Mouse (Mus musculus) gastrocnemius, postnatal 10 days (tissue): ENCODE data around the gene Zfp804b. TPM values are rescaled to one million over a fixed set of nuclear protein-coding genes. Genes with fewer than 3 reads are reported as not detected.
"Not testable (repeated sequence)": the region's sequence is repeated elsewhere in the genome, so short reads cannot be mapped to it uniquely, and the experiment has no call there.

ENCODE experiments used
- DNase-seq: peaks from one replicate; pipeline ENCODE4 v3.0.0; 2021; ENCODE audit warnings: mixed read lengths
- long read RNA-seq, 2 experiments: library from polyadenylated mRNA; stranded (forward); transcript quantifications; one replicate each; pipeline ENCODE4 v2.0.0; 2021
- total RNA-seq, 2 experiments: library from RNA; stranded (reverse); gene quantifications; 2 replicates each; pipeline ENCODE4 v1.2.3; 2021

Gene Zfp804b
- under 1 TPM; 0.09 to 0.14 TPM for total RNA-seq
- long read RNA-seq, experiment 1, partial matches to known transcripts = 0 of 1 reads
- long read RNA-seq, experiment 1, other reads (novel, unspliced or antisense) = 1 of 1 reads
- long read RNA-seq, experiment 2 = 0 reads

DNA sequence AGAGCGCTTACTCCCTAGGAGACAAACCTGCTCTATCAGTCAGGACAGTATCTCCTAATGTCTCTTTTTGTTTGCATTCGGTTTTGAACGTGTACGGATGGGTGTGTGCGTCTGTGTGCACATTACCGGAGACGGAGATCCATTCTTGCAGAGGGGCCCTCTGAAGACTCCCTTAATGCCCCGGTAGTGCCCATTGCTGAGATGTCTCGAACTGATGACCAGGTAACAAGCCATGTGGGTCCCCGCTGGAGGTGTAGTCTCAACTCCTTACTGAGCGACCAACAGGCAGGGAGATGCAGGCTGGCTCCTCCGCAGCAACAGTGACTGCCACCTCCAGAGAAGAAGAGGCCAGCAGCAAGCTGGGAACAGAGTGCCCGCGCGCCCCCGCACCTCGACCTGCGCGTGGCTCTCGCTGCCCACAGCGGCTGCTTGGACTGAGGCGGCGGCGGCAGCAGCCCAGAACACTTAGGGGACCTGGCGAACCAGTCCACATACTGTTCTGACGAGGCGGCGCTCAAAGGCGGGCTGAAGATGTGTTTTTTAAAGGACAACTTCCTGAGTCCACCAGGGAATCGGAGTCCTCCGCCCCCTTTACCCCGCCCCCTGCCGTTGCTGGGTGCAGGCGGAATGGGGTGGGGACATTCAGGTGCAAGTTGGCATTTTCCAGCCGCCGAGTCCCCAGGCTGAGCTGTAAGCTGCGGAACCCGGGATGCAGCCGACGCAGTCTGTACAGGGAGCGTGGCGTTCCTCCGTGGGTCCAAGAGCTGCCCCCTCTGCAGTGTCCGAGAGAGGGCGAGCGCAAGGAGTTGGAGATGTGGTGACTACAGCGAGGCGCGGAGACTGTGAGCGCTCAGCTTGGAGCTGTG is at the start of gene Zfp804b:
Zfp804b (minus strand) TSS at position 612 of the 866 bp plus-strand sequence.
- peak; percentile 38 for DNase-seq

DNA sequence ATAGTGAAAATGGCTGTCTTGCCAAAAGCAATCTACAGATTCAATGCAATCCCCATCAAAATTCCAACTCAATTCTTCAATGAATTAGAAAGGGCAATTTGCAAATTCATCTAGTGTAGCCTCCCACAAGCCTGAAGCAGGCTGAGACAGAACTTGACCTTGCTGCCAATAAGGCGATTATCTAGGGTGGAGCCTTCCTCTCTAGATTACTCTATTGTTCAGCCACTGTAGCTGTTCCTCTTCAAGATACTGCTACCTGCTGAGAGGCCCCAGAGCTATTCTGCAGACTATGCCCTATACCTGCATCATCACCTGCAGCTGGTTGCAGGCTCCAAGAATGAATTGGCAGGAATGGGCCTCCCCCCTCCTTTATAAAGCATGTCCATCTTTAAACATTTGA is 20.1 kb upstream of the Zfp804b start:
- DNase-seq = not testable (repeated sequence)

DNA sequence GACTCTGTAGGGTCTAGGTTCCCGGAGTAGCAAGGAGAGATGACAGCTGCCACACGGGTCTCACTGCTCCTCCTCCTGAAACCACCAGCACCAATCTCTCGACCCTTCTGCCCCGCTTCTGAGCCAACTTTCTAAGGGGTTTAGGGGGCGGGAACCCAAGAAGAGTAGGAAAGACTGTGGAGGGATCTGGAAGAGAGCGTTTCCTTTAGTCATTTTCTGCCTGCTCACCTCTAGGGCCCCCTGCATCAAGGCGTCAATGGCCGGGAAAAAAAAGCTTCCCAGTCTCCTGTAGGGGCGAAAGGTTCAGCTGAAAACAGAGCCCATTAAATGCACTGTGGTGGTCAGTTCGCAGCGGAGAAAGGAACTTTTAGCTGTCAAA is 444 bp upstream of the Zfp804b start:
- DNase-seq = no peak

DNA sequence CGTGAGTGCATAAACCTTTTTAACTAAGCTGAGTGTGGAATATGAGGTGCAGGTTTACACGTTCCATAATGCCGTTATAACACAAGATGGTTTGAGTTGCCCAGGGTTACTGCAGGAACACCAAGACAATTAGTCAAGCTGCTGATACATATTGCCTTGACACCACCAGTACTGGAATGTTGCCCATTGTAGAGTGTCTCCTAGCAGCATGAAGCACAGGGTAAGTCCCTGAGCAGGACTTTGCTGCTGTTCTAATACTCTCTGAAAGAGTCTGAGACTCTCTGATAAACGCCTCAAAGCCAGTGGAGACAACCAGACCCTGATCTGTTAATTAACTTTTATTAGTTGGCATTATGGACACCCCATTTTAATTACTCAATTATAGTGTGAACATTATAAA is 19.0 kb downstream of the Zfp804b start:
- no peak for DNase-seq

DNA sequence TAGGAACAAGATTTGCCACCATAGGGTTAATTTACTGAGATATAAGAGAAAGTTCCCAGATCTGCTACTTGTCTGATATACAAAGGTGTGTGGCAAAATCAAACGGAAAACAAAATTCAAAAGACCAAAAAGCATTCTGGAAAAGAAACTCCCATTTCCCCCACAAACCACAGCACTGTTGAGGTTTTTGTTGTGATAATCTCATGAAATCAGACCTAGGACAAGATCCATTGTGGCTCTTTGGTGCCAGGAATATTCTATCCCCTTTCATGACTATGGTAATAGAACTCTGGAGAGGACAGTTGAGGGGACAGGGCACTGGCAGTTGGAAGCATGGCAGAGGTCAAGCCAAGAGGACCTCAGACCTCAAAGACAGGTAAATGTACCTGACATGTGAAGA is 40.7 kb downstream of the Zfp804b start, which contains the start of gene Tex47:
Tex47 (plus strand) TSS at position 301 of the 400 bp plus-strand sequence.
- no peak for DNase-seq

DNA sequence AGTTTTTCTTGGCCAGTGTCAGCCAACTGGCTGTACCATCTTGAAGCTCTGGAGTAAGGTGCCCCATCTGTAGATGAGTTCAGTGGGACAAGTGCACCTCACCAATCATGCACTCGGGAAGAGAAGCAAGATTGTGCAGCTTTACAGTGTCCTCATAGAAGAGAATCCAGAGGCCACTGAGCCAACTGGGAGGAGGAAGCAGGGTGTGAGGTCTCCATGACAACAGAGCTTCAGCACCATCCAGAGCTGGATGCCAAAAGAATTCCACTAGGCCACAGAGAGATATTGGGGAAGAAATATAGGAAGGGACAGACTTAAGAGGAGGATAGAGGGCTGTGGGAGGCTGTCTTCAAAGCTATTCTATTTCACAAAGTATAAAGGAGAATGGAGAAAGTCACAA is 41.6 kb downstream of the Zfp804b start:
- no peak for DNase-seq

DNA sequence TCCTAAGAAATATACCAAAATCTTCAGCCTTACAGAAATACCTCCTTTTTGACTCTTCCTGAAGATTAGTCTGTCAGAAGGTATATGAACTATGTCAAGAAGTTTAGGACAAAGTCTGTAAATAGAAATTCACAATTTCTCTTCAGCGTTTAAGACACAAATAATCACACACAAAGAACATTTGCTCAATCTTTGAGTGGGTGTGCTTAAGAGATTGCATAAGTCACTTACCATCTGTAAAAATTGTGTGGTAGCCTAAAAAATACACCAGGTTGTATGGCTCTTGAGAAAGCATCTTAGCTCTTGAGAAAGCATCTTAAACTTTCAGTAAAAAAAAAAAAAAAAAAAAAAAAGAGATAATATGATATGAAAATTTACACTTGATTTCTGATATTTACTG is 60.2 kb downstream of the Zfp804b start:
- no peak for DNase-seq

DNA sequence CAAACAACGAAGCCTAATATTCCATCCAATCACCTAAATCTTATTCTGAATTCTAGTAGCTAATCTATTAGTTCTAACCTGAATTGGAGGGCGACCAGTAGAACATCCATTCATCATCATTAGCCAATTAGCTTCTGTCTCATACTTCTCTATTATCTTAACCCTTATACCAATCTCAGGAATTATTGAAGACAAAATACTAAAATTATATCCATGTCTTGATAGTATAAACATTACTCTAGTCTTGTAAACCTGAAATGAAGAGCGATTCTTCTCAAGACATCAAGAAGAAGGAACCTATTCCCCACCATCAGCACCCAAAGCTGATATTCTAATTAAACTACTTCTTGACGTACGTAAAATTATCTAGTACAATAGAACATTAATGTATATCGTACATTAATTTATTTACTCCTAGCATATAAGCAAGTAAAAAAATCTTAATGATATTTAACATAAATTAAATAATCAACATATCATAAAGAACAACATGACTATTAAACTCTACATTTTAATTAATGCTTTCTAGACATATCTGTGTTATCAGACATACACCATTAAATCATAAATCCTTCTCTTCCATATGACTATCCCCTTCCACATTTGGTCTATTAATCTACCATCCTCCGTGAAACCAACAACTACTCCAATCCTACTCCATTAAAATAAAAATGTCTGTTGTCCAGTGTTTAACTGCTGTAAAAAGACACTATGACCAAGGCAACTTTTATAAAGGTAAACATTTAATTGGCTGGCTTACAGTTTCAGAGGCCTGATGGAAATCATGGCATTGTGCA is 67.7 kb downstream of the Zfp804b start:
- DNase-seq = no peak

DNA sequence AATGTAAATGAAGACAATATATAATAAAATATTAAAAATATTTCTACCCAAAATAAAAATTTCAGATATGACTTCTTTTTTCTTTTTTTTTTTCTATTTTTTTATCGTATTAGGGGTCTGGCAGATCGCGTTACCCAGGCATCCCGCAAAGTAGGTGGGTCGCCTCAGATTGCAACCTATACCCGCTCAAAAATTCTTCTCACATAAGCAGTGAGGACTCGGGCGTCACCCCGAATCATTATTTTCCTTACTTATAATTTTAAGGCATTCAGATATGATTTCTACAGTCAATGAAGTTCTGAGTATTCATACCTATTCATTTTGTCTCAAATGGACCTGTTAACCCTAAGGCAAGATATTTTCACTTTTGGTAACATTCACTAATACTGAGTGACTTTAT is 167.0 kb downstream of the Zfp804b start:
- no peak for DNase-seq

DNA sequence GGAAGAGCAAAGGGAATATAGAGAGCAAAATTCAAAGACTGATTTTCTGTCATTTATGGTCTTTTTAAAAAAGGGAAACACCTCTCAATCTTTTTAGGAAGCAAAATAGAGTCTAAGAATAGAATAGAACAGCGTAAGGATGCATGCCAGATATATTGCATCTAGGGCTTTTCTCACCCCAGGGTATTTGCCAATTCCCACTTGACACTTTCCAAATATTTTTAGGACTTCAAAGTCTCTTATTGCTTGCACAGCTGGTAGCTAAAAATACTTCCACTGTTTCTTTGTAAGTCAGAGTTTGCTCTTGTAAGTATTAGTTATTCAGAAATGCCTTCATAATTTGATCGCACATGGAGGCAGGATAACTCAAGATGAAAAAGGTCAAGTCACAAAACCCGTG is 204.9 kb downstream of the Zfp804b start:
- no peak for DNase-seq

DNA sequence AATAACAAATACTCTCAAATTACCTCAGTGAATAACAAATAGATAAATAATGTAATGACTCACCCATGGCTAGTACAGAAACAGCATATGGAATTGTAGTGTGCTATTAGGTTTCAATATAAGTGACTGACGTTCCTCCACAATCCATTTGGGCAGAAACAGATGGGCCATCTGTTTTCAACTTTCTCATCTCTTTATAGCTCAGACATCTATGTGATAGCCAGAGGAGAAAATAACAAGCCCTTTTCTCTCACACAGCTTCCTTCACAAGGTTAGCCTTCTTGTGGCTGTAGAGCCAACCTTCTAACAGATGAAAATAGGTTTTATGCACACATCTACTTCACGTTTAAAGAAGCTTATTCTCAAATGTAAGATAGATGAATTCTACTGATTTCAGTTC is 242.2 kb downstream of the Zfp804b start:
- no peak for DNase-seq

DNA sequence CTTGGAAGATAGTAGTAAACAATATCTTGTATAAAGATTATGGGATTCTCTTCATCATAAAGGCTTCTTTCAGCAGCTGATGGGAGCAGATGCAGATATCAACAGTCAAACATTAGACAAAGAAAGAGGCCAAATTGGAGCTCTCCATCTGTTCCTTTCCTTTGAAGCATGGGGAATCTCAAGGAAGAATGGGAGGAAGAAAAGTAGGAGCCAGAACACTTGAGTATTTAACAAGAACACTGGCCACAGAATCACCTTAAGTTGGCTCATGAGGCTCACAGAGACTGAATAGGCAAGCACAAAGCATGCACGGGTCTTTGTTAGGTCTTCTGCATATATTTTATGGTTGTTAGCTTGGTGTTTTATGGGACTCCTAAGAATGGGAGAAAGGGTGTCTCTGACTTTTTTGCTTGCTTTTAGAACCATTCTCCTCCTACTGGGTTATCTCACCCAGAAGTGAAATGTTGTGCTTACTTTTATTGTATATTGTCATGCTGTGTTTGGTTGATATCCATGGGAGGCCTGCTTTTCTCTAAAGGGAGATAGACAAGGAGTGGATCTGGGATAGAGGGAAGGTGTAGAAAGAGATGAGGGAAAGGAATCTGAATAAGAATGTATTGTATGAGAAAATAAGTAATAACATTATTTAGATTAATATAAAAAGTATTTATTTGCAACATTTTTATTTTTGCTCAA is 270.5 kb downstream of the Zfp804b start:
- DNase-seq = no peak

DNA sequence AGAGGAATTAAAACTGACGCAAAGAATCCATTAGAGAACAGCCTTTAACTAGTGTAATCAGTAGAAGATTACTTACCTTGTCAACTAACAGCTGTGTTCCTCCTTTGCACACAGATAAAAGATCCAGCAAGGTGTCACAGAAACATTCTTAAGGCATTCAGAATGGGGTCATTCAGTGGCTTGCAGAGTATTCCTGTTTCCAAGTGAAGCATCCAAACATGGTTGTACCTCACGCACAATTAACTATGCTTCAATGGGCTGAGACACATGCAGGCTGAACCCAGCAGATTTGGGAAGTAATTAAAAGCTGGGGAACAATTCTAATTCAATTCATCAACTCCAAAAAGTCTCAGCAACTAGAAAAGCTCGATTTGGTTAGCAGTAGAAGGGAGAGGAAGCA is 337.1 kb downstream of the Zfp804b start:
- DNase-seq = no peak

DNA sequence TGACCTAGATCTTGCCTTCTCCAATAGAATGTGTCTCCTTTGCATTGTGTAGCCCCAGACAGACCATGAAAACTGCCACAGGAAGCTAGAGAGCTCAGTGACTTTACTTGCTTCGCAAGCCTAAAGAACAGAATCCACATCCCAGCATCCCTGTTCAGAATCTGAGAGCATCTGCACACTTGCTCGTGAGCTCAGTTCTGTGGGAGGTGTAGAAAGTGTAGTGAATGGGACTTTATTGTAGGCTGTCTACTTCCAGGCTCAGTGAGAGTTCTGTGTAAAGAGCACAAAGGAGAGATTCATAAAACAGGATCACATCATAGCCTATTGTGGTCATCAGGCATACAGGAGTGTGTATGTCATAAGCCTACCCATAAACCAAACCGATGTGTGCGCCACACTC is 360.6 kb downstream of the Zfp804b start:
- no peak for DNase-seq

DNA sequence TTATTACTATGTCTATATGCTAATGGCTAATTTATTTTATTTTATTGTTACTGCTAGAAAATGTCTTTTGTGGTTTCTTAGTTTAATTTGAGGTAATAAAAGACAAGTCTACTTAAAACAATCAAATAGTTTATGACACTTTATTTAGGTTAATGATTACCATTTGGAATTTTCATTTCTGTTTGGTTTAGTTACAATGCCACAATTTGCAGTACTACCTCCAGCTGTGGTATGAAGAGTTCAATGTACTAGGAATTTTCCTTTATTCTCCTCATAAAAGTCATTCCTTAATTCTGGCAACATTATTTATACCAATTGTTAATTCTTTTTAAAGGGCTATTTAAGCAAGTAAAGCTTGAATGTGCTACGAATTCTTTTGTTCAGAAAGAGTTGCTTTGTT is 409.7 kb downstream of the Zfp804b start:
- DNase-seq = no peak

DNA sequence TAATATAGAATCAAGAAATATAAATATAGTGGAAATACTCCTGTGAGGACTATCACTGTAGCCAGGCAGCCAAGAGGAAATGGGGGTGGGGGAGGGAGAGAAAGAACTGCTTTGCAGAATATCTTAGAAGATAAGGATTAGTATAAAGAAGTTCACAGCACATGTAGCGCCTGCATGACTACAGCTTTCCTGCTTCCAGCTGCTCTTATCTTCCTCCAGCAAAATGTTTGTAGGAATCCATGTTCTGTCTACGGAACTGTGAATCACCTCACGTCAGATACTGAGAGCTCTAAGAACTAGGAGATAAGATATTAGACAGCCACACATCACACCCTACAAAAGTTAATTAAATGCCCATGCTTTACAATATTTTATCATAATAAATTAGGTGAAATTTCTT is 433.3 kb downstream of the Zfp804b start:
- no peak for DNase-seq

DNA sequence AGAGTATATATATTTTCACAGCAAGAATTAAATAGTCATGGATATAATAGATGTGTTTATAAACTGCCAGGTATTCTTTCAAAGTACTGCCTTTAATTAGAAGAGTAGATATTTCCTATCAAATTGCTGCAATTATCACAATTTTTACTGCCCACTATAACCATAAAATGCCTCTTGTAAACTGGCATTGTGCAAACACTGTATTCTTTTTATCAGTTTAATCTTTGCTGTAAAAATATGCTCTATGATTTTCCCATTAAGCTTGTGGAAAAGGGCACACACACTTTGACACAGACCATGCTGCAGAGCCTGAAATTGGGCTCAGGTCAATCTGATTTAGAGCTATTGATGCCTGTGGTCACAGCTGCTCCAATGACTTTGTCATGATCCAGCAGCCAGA is 463.2 kb downstream of the Zfp804b start:
- DNase-seq = no peak

DNA sequence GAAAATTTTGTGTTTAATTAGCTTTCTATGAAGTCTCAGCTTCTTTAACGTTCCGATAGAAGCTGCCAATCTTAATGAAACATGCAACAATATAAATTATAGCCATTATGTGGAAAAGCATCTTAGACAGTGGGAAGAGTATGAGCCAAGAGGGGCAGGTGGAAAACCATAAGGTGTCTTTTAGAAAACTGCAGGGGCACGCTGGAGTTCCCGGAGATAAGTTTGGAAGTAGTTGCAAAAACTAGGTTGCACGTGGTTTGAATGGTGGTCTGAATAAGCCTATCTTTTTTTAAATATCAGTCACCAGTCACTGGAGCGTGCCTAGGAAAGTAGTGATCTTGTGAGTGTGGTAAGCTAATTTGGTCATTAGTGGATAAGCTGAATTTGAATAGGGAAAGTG is 473.0 kb downstream of the Zfp804b start:
- DNase-seq = no peak

DNA sequence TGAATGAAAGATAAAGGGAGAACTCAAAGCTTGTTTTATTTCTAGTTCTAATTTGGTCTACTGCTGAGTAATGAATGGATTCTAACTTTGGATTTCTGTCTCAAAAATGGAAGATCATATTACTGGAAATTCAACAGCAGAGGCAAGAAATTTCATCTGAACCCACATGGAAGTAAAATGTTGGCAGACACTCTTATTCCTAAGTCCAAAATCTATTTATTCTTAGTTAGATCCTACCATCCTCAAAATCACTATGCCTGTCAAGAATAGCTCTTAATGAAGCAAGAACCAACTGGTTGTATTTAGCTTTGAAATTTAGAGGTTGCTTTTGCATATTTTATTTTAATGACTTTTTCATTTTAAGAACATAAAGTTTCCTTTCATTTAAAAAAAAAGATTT is 473.6 kb downstream of the Zfp804b start:
- no peak for DNase-seq

DNA sequence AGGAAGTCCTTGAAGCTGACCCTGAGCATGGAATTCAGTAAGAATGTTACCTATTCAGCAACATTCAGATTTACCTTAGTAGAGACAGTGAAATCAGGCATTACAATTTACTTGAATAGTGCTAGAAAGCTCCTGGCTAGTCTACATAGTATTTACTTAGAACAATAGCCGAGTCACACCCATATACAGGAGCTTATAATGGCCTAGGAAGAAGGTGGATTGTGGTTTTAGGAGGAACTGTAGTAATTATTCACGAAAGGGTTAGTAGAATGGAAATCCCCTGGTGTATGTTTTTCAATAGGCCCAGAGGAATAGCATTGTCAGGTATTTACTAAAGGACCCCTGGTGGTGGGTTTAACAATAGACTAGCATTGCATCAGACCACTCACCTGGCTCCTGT is 549.2 kb downstream of the Zfp804b start:
- no peak for DNase-seq

DNA sequence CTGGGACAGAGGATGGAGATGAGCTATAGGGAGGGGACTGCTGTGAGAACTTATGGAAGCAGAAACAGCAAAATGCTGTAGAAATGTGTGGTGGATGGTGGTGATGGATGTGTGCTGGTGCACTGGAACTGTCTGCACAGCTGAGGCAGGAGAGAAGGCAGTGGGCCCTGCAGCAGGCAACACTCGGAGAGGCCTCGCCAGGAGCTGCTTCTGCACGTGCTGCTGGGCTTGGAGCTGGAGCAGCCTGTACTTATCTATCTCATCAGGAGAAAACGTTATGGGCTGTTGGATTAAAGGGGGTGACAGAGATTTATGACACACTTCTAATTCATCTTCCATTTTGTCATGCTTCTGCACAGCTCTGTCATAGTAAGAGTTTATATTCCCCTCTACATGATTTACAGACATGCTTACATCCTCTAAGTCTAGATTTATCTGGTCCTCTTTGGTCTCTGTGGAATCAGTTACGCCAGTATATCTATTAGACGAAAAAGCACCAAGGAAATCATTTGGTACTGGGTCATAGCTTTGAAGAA is 575.1 kb downstream of the Zfp804b start:
- no peak for DNase-seq
